Mouse (Mus musculus) Patski (cell line): ENCODE data around the gene Pnpla2. TPM values are rescaled to one million over a fixed set of nuclear protein-coding genes. Genes with fewer than 3 reads are reported as not detected.

ENCODE experiments used
- ATAC-seq: fragments of 100-300 bp; one replicate; pipeline ENCODE4 v1.8.0; 2021
- CTCF ChIA-PET: fragments of 350-600 bp; sonication (Branson Sonifier 250); formaldehyde crosslinking; loops from one replicate; lab custom pipeline; 2022; ENCODE audit warnings: inconsistent platforms; lab: Charles Lee
- POLR2A ChIA-PET: fragments of 350-600 bp; sonication (Branson Sonifier 250); formaldehyde crosslinking; loops from one replicate; lab custom pipeline; 2022; ENCODE audit warnings: antibody characterized with exemption, inconsistent platforms; lab: Charles Lee
- DNase-seq: peaks from one replicate; pipeline ENCODE4 v3.0.0-alpha.2; 2011; ENCODE audit warnings: low read depth, low spot score
- H3K27me3 ChIP-seq: fragments of 371-371 bp; one replicate; pipeline ENCODE4 v1.5.1; 2021
- CTCF ChIP-seq: fragments of 100-300 bp; IDR thresholded peaks from one replicate; pipeline ENCODE4 v1.5.1; 2021
- in situ Hi-C: fragments of 300-500 bp; cut with MboI; formaldehyde crosslinking; loops from 3 replicates; pipeline ENCODE4 v1.11.1; 2018; ENCODE audit warnings: low pct_unique_long_range_greater_than_20kb, mixed read lengths
- polyA plus RNA-seq: library from polyadenylated mRNA; unstranded; gene quantifications from one replicate; pipeline ENCODE4 v1.2.3, GENCODE M21; 2021

Pnpla2 gene
- polyA plus RNA-seq, 1 experiment from 2014 or later, result 90.7 TPM

DNA sequence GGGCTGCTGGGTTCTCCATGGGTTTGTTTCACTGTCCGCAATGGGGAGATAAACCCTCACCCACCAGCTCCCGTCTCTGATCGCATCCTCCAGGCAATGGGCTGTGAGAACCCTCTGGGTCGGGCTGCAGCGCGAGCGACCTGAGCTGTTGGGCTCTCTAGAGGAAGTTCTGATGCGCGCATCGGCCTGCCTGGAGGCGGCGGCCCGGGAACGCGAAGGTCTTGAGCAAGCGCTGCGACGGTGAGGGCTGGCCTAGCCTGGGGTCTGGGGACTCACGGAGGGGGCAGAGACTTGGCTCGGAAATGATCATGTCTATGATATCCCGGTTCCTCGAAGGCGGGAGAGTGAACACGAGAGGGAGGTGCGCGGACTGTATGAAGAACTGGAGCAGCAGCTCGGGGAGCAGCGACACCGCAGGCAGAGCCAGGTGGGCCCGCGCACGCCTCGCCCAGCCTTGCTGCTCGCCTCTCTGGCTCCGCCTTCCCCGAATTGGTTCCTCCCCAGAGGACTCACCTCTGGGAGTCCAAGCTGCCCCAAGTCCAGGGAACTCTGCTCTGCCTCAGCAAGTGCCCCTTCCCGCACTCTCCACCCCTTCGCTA lies 9.7 kb downstream of the Pnpla2 start:
- POLR2A ChIA-PET, result interaction anchor here (1.1 to 1.3 kb wide), 2 partner anchors 8 to 11 kb away, joined by 3 to 4 read pairs; partner anchors contain the start of genes Polr2l and Tspan4
- no peak for TF ChIP-seq CTCF
- ATAC-seq, result no peak
- in situ Hi-C loops, result loop anchor here (25.0 kb wide), 1 partner anchor 923 kb away; the partner anchor contains the start of genes Ctsd and Gm49369
- no peaks in the 10 kb centered on the region for H3K27me3 ChIP-seq
- no peak for DNase-seq
- CTCF ChIA-PET, result no interaction called here

DNA sequence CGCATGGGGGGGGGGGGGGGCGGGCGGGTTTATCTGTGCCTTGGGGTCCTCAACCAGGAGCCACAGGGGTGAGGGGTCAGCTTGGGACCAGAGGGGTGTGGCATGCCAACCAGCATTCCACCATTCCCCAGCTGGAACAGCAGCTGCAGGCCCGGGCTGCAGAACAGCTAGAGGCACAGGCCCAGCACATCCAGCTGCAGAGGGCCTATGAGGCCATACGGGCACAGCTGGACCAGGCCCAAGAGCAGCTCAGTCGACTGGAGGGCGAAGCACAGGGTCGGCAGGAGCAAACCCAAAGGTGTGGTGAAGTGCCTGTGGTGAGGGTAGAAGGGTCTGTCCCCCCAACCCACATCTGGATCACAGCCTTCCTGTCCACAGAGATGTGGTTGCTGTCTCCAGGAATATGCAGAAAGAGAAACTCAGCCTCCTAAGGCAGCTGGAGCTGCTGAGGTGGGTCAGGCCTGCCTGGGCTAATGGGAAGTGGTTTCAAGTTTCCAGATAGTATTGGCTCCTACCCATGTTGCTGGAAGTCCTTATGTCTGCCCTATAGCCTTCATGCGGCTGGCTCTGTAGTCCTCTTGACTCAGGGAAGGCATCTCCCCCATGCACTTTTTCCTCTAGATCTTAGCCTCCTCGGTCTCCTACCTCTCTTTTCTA lies 10.5 kb downstream of the Pnpla2 start:
- in situ Hi-C loops, result loop anchor here (25.0 kb wide), 1 partner anchor 922 kb away; the partner anchor contains the start of genes Ctsd and Gm49369
- H3K27me3 ChIP-seq, result no peaks in the 10 kb centered on the region
- TF ChIP-seq CTCF, result no peak
- POLR2A ChIA-PET, result interaction anchor here (1.1 to 1.3 kb wide), 2 partner anchors 9 to 10 kb away, joined by 3 to 4 read pairs; partner anchors contain the start of genes Polr2l and Tspan4
- no peak for ATAC-seq
- CTCF ChIA-PET, result no interaction called here
- DNase-seq, result no peak

DNA sequence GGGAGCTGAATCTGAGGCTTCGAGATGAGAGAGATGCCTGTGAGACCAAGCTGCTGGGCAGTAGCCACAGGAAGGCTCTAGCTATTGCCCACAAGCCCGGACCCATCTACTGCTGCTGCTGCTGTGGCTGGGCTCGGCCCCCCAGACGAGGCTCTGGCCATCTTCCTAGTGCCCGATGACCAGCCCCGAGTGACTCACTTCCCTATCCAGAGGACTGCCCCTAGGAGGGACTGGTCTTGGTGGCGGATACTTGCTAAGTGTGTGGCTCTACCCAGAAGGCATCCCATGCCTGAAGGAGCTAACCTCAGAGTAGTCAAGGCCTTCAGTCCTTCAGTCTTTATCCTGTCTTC lies 11.0 kb downstream of the Pnpla2 start:
- no peaks in the 10 kb centered on the region for H3K27me3 ChIP-seq
- ChIA-PET CTCF (interaction anchor here (1.0 to 3.7 kb wide), 3 partner anchors 9 to 59 kb away, joined by 3 to 16 read pairs (median 6); no protein-coding TSS in a partner anchor), POLR2A (interaction anchor here (0.9 to 3.6 kb wide), 5 partner anchors 9 to 75 kb away, joined by 3 to 47 read pairs (median 3); partner anchors contain the start of genes Pnpla2, Polr2l and Tspan4)
- DNase-seq (no peak), ATAC-seq (no peak)
- no peak for TF ChIP-seq CTCF
- in situ Hi-C loops, result loop anchor here (25.0 kb wide), 1 partner anchor 921 kb away; the partner anchor contains the start of genes Ctsd and Gm49369

DNA sequence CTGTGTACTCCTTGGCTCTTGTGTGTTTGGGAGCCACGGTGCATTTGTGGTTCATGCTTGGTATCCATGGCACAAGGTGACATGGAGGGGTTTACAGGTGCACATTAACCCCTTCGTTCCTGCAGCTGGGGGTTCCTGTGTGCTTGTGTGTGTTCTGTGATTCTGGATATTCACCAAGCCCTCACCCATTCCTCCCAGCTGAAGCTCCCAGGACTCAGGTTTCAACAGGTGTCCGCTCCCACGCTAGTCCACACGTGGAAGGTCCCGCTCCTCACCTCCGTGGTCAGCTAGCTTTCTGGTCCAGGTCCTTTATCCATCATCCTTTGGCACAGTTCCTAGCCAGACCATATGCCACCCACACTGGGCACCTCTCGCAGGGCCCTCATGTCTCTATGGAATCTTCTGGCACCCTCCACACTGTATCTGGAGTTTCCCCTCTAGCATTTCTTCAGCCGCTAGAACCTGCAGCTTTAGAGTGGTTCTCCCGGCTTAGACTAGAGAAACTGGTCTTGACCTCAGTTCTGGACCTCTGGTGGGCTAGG lies 11.7 kb downstream of the Pnpla2 start:
- ChIA-PET CTCF (interaction anchor here (1.0 to 3.7 kb wide), 4 partner anchors 8 to 59 kb away, joined by 3 to 16 read pairs (median 4); no protein-coding TSS in a partner anchor), POLR2A (interaction anchor here (0.9 to 5.2 kb wide), 5 partner anchors 10 to 75 kb away, joined by 3 to 64 read pairs (median 4); partner anchors contain the start of gene Pnpla2)
- ATAC-seq, result no peak
- no peak for TF ChIP-seq CTCF
- DNase-seq, result no peak
- no peaks in the 10 kb centered on the region for H3K27me3 ChIP-seq
- in situ Hi-C loops, result loop anchor here (25.0 kb wide), 1 partner anchor 921 kb away; the partner anchor contains the start of genes Ctsd and Gm49369

DNA sequence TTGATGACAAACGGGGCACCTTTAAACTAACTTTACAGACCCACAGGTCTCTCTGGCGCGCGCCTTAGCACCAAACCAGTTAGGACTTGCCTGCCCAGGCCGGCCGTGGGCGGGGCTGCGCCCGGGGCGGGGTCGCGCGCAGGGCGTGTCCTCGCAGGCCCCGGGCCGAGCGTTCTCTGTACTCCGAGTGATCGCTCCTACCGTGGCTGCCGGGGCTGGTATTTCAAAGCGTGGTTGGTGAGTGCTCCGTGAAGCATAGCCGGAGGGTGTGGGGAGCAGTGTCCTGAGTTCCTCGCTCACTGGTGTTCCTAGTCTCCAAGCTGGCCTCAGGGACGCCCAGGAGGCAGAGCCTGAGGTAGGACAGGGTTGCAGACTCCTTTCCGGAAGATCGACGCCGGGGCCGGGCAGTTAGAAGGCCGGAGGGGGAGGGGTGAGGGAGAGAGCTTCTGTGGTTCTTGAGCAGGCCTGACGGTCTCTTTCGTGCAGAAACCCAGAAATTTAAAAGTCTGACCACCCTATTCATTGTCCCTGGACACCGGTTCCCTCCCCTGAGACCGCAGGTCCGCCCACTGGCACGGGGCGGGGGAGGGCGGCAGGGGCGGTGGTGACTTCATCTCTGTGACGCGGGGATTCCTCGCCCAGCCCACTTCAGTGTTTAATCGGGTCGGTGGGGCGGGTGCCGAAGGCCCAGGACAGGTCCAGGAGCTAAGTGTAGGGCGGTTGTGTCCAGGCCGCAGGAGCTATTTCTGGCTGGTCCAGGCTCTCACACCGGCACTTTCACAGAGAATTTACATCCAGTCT lies 12.4 kb downstream of the Pnpla2 start, which contains the start of gene Cd151:
TSS of gene Cd151 (plus strand) at position 163 of the 801 bp plus-strand sequence.
- CTCF ChIA-PET, result interaction anchor here (1.0 to 3.7 kb wide), 6 partner anchors 9 to 58 kb away, joined by 3 to 16 read pairs (median 8); no protein-coding TSS in a partner anchor
- no peaks in the 10 kb centered on the region for H3K27me3 ChIP-seq
- in situ Hi-C loops, result loop anchor here (25.0 kb wide), 1 partner anchor 920 kb away; the partner anchor contains the start of genes Ctsd and Gm49369
- DNase-seq, result no peak
- POLR2A ChIA-PET, result interaction anchor here (0.6 to 5.2 kb wide), 10 partner anchors 11 to 251 kb away, joined by 3 to 64 read pairs (median 3); partner anchors contain the start of genes Pnpla2 and Rplp2
- TF ChIP-seq CTCF, result no peak
- ATAC-seq, result peak; percentile 53

DNA sequence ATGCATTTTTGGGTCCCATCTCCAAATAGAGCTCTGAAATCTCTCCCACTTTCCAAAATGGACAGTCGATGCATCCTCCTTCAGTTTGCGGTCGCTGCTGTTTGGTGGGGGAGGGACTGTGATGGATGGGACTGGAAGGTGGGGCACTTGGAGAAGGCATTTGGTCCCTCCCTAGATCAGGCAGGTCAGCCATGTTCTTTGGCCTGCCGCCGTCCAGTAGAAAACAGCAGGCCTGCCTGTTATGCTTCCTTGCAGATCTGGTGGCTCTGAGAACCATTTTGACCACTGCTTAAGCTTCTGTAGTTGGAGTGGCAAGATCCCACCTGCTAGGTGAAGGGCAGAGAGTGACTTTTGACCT lies 13.1 kb downstream of the Pnpla2 start:
- DNase-seq (no peak), ATAC-seq (no peak)
- in situ Hi-C loops, result loop anchor here (25.0 kb wide), 1 partner anchor 919 kb away; the partner anchor contains the start of genes Ctsd and Gm49369
- H3K27me3 ChIP-seq, result no peaks in the 10 kb centered on the region
- POLR2A ChIA-PET, result interaction anchor here (0.6 to 5.2 kb wide), 10 partner anchors 11 to 252 kb away, joined by 3 to 64 read pairs (median 3); partner anchors contain the start of genes Pnpla2 and Rplp2
- CTCF ChIA-PET, result interaction anchor here (1.1 to 3.7 kb wide), 6 partner anchors 9 to 57 kb away, joined by 3 to 16 read pairs (median 12); no protein-coding TSS in a partner anchor
- TF ChIP-seq CTCF, result no peak

DNA sequence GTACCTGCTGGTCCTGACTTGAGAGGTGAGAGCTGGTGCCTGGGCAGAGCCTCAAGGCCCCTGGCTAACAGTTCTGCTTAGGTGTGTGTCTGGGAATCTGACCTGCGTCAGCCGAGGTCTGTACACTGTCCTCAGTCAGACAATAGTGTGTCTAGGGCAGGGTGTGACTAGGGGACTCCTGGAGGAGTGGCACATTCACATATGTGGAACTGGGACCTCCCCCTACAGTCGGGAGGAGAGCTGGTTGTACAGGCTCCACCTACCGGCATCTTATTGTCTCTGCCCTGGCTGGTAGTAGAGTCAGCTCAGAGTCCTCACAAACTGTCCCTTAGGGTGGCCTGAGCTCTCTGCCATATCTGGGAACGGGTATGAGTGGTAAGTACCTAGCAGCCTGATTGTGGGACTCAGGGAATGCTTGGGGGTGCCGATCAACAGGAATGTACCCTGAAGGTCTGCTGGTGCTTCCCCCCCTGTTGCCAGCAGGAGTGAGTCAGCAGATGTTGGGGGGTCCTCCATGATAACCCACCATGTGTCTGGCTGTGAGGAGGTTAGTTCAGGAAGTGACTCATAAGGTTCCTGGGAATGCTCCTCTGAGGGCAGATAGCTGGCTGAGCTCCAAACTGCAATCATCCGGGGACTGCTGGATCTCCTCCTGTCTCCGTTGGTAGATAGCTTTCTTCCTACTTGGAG lies 13.7 kb downstream of the Pnpla2 start:
- no peaks in the 10 kb centered on the region for H3K27me3 ChIP-seq
- CTCF ChIA-PET, result interaction anchor here (0.7 to 3.7 kb wide), 9 partner anchors 9 to 202 kb away, joined by 3 to 16 read pairs (median 4); no protein-coding TSS in a partner anchor
- POLR2A ChIA-PET, result interaction anchor here (0.7 to 5.2 kb wide), 9 partner anchors 10 to 252 kb away, joined by 3 to 64 read pairs (median 3); partner anchors contain the start of genes Pnpla2 and Rplp2
- DNase-seq, result no peak
- TF ChIP-seq CTCF, result no peak
- in situ Hi-C loops, result loop anchor here (25.0 kb wide), 1 partner anchor 919 kb away; the partner anchor contains the start of genes Ctsd and Gm49369
- peak; percentile 61 for ATAC-seq

DNA sequence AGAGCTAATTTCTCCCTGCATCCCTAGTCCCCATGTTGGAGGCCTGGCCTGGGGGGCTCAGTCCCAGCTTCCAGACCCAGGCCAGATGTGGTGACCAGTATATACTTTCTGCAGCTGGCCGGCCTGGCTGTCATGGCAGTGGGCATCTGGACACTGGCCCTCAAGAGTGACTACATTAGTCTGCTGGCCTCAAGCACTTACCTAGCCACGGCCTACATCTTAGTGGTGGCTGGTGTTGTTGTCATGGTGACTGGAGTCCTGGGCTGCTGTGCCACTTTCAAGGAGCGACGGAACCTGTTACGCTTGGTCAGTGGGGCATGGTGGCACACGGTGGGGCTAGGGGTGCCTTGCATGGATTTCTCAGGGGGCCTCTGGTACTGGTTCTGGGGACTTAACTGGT lies 14.4 kb downstream of the Pnpla2 start:
- DNase-seq, result no peak
- H3K27me3 ChIP-seq, result no peaks in the 10 kb centered on the region
- in situ Hi-C loops, result loop anchor here (25.0 kb wide), 1 partner anchor 918 kb away; the partner anchor contains the start of genes Ctsd and Gm49369
- no peak for TF ChIP-seq CTCF
- POLR2A ChIA-PET, result interaction anchor here (1.4 to 5.2 kb wide), 3 partner anchors 10 to 25 kb away, joined by 4 to 64 read pairs (median 47); partner anchors contain the start of gene Pnpla2
- CTCF ChIA-PET, result interaction anchor here (0.7 to 3.7 kb wide), 10 partner anchors 8 to 201 kb away, joined by 3 to 16 read pairs (median 6); no protein-coding TSS in a partner anchor
- ATAC-seq, result no peak
